Mouse (Mus musculus): ENCODE measurements around the gene Pth2. TPM values are rescaled to one million over a fixed set of nuclear protein-coding genes. Genes with fewer than 3 reads are reported as not detected.
"Not testable (repeated sequence)": the region's sequence is repeated elsewhere in the genome, so short reads cannot be mapped to it uniquely, and the experiment has no call there.

The Pth2 gene
- total RNA-seq, 2 experiments from 2014 or later: not detected

- ATAC-seq (replicated peaks; ENCODE audit: low FRiP score, poor library complexity, severe bottlenecking): no peak
Observed at GRCm38 (mm10) chr7:45167761-45168445, 12.9 kb upstream of the Pth2 start.

GRCm38 (mm10) chr7:45168656-45169055, 12.1 kb upstream of the Pth2 start:
- ATAC-seq (replicated peaks; ENCODE audit: low FRiP score, poor library complexity, severe bottlenecking): no peak

- ATAC-seq (replicated peaks; ENCODE audit: low FRiP score, poor library complexity, severe bottlenecking): 0 out of 2 replicates have a peak, but pooled peaks have one; percentile 38
Observed at GRCm38 (mm10) chr7:45169495-45169894, 11.3 kb upstream of the Pth2 start.

GRCm38 (mm10) chr7:45172974-45173373, 7.8 kb upstream of the Pth2 start:
- ATAC-seq (replicated peaks; ENCODE audit: low FRiP score, poor library complexity, severe bottlenecking): 0 out of 2 replicates have a peak, but pooled peaks have one; percentile 52

DNA sequence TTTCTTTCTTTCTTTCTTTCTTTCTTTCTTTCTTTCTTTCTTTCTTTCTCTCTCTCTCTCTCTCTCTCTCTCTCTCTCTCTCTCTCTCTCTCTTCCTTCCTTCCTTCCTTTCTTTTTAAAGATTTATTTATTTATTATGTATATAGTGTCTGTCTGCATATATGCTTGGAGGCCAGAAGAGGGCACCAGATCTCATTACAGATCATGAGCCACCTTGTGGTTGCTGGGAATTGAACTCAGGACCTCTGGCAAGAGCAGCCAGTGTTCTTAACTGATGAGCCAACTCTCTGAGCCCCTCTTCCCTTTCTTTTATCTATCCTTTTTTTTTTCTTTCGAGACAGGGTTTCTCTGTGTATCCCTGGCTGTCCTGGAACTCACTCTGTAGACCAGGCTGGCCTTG, 7.0 kb upstream of the Pth2 start:
- not testable (repeated sequence) for ATAC-seq (replicated peaks; ENCODE audit: low FRiP score, poor library complexity, severe bottlenecking)

GRCm38 (mm10) chr7:45174567-45175280, 6.1 kb upstream of the Pth2 start:
- no peak for ATAC-seq (replicated peaks; ENCODE audit: low FRiP score, poor library complexity, severe bottlenecking)

DNA sequence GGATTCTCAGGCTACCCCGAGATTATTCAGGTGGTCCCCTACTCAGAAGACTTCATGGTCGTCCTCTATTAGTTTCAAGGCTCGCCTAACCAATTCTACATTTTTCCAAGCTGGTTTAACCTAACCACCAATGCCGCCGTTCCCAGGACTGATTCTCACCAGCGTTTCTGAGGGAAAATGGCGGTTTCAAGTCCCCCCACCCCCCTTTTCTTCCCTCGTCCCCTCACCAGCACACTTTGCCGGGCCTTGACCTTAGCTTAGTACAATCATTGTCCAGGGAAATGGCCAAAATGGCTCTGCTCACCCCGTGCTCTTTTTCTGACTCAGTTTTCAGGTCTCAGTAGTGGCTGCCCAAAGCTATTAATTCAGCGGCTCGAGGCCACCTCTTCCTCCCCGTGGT, 5.4 kb upstream of the Pth2 start:
- ATAC-seq (replicated peaks; ENCODE audit: low FRiP score, poor library complexity, severe bottlenecking): no peak

GRCm38 (mm10) chr7:45175929-45176328, 4.9 kb upstream of the Pth2 start:
- no peak for ATAC-seq (replicated peaks; ENCODE audit: low FRiP score, poor library complexity, severe bottlenecking)

DNA sequence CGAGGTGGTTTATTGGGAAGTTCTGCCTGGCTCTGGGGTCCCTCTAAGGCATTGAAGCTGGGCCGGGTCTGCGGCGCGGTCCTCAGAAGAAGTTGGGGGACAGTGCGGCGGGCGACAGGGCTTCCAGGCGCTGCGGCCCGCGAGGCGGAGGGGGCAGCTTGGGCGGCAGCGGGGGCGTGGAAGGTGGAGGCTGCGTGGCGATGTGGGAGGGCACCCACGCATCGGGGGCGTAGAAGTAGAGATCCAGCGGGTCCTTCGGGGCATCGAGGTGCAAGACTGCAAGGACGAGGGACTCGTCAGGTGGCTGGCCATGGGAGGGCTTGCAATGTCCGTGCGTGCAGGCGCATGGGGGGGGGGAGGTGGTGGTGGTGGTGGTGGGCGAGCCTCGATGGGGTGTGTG, 4.4 kb upstream of the Pth2 start:
- no peak for ATAC-seq (replicated peaks; ENCODE audit: low FRiP score, poor library complexity, severe bottlenecking)

DNA sequence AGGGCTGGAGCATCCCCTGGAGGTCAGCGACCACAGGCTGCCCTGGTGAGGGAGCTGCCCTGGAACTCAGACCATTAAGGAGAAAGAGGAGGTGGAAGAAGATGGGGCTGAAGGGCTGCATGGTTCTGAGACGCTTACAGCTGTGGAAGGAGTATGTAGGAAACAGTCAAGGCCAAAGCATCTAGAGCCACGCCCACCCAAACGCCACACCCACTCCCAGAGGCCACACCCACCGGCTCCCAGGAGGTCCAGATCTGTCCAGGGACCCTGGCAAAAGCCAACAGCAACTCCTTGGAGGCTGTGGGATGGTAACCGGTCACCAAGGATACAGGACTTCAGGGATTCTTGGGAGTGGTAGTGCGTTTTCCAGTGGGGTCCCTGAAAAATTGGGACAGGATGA, 2.2 kb upstream of the Pth2 start:
- ATAC-seq (replicated peaks; ENCODE audit: low FRiP score, poor library complexity, severe bottlenecking): no peak

- no peak for ATAC-seq (replicated peaks; ENCODE audit: low FRiP score, poor library complexity, severe bottlenecking)
Observed at GRCm38 (mm10) chr7:45179469-45179868, 1.3 kb upstream of the Pth2 start, which contains the start of gene Gfy. Gfy (minus strand) TSS chr7:45179569.

GRCm38 (mm10) chr7:45181540-45181939, 745 bp downstream of the Pth2 start:
- no peak for ATAC-seq (replicated peaks; ENCODE audit: low FRiP score, poor library complexity, severe bottlenecking)

- peak; percentile 93 for ATAC-seq (replicated peaks; ENCODE audit: low FRiP score, poor library complexity, severe bottlenecking)
Observed at GRCm38 (mm10) chr7:45182199-45182601, 1.4 kb downstream of the Pth2 start.

GRCm38 (mm10) chr7:45182606-45183005, 1.8 kb downstream of the Pth2 start:
- ATAC-seq (replicated peaks; ENCODE audit: low FRiP score, poor library complexity, severe bottlenecking): peak; percentile 4; the same call in 1 of the 2 replicates

DNA sequence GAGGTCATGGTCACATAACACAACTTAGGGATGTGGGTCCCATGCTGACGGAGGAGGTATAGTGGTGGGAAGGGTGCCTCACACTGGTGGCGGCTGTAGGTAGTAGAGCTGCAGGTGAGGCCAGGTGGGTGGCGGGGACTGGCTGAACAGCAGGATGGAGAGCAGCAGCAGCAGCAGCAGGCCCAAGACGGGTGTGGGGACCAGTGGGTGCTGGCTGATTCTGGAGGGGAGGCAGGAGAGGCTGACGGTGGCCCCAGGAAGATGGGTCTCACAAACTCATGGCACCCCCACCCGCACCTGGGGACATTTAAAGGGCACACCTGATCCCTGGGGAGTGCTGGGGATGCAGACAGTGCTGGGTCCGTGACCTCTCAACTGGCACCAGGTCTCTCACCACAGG, 2.9 kb downstream of the Pth2 start:
- ATAC-seq (replicated peaks; ENCODE audit: low FRiP score, poor library complexity, severe bottlenecking): no peak

- no peak for ATAC-seq (replicated peaks; ENCODE audit: low FRiP score, poor library complexity, severe bottlenecking)
Observed at GRCm38 (mm10) chr7:45185921-45186320, 5.1 kb downstream of the Pth2 start.

DNA sequence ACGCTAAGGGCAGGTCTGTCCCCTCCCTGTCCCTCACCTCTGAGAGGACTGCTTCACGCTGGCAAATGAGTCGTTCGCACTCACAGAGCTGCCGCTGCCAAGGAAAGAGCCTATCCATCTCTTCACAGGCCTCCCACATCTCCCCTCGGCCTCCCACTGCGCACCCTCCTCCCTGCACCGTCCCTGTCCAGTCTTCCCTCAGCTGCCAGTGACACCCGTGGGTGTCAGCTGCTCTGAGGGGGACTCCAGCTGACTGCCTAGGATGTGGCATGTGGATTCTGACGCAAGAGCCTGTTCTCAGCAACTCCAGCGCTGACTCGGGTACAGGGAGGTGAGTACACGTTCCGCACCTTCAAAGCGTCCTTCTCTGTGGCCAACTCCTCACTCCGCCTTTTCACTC, 8.8 kb downstream of the Pth2 start:
- no peak for ATAC-seq (replicated peaks; ENCODE audit: low FRiP score, poor library complexity, severe bottlenecking)

- 0 out of 2 replicates have a peak, but pooled peaks have one; percentile 47 for ATAC-seq (replicated peaks; ENCODE audit: low FRiP score, poor library complexity, severe bottlenecking)
Observed at GRCm38 (mm10) chr7:45190186-45190585, 9.4 kb downstream of the Pth2 start.

DNA sequence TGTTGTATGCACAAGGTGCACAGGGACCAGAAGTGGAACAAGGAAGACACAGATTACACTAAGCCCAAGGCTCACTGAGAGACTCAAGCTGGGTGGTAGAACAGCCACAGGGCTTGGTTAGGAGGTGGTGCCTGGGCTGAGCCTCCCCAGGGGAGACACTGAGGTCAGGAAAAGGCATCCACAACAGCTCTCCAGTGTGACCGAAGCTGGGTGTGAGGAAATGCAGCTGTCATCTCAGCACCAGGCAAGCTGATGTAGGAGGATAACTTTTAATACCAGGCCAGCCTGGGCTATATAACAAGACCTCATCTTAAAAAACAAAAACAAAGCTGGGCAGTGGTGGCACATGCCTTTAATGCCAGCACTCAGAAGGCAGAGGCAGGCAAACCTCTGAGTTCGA, 10.4 kb downstream of the Pth2 start:
- no peak for ATAC-seq (replicated peaks; ENCODE audit: low FRiP score, poor library complexity, severe bottlenecking)

DNA sequence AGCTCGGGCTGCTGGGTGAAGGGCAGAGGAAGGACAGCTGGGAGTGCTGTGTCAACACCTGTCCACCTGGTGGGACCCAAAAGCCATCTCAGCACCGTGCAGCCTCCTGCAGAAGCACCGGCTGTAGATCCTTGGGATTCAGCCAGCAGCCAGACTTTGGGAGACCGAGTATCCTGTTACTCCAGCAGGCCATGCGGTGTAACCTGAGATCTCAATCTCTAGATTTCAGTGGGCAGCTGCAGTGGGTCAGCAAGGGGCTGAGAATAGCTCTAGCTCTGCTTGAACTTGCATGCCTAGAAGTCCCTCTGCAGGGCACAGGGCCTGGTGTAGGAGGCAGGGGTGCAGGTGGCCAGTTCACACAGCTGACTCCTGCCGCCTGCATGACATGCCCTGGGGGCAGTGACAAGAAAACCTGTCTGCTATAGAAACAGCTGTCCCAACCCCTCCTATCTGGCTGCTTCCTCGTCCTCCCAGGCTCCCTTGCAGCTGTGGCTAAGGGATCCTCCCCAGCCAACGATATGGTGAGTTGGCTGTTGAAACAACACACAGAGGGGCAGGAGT, 11.1 kb downstream of the Pth2 start:
- ATAC-seq (replicated peaks; ENCODE audit: low FRiP score, poor library complexity, severe bottlenecking): no peak
